Comparison of ENCODE assay signal across 20 mouse cellular contexts in the genomic region with DNA sequence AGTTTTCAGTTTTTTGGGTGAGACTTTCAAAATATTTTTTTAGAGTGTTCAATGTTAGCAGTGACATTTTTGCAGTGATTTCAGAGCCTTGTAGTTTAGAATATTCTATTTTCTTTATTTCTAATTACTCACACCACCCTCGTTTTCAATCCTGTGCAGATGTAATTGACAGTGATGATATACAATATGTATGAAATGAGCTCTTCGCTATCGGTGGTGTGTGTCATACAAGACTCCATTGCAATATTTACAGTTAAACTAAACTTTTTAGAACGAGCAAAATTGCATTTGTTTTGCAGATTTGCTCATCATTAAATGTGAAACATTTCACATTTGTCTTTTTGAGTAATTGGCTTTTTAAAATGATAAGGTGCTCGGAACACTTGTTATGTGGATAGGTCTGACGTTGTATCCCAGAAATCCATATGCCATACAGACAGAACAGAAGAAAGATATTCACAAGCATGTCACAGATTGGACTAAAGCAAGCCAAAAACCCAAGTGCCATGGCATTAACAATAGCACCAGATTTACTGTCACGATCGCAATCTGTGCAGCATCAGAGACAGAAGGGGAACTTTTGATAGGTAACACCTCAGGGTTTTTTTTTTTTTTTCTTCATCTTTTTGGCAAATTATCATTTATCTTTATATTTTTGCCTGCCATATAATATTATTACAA.
DNase-seq lines count a peak whose midpoint lies in the region; ATAC-seq and TF ChIP-seq lines count a peak whose summit lies in the region.
"Had no signal": no experiment of that assay in that cellular context is flagged by ENCODE, and none has a peak within 500 bp of the region (broad histone marks: within the 10 kb centered on the region; RNA-seq: fewer than 3 reads in every experiment).

No protein-coding gene starts in this region.

- intact Hi-C loops in gastrocnemius, adult 2 months (cut with DNase I): no loop called here

- DNase-seq in forebrain, embryonic 11.5 days (ENCODE audit: low spot score): no peak
- peak; percentile 79 for DNase-seq in brain, adult 2 months (ENCODE audit: low read depth, low spot score)
- DNase-seq in forebrain, postnatal 0 days: peak; percentile 86
- DNase-seq in layer of hippocampus, postnatal 10 days (ENCODE audit: low spot score in 2 of 2): peak; percentile 14 to 32
- no peak for DNase-seq in embryo, embryonic 11 days
- DNase-seq in gastrocnemius, adult 2 months: no peak
- DNase-seq: cerebellum, adult 11 months; gastrocnemius, postnatal 36 days; kidney, adult 11 months; liver; right cerebral cortex, postnatal 14 days; spleen, adult 18-20 months; thymus, postnatal 36 days had no signal

- no peak overlapping the region for H3K4me3 ChIP-seq in forebrain, embryonic 15.5 days
- no peak overlapping the region for H3K4me3 ChIP-seq in forebrain, embryonic 11.5 days (ENCODE audit: low read depth, low read length)
- no peak overlapping the region for H3K4me3 ChIP-seq in forebrain, postnatal 0 days (ENCODE audit: low read depth, low read length)
- H3K4me3 ChIP-seq in gastrocnemius, adult 2 months: no peak overlapping the region
- H3K4me3 ChIP-seq: embryonic facial prominence, embryonic 10.5 days; heart, embryonic 10.5 days; hindbrain, embryonic 10.5 days; midbrain, embryonic 12.5 days had no signal

- H3K4me1 ChIP-seq in forebrain, embryonic 15.5 days: no peaks in the 10 kb centered on the region
- no peaks in the 10 kb centered on the region for H3K4me1 ChIP-seq in forebrain, embryonic 11.5 days (replicated peaks; ENCODE audit: control insufficient read depth, insufficient read depth, low read length)
- no peaks in the 10 kb centered on the region for H3K4me1 ChIP-seq in forebrain, postnatal 0 days (ENCODE audit: insufficient read depth)
- H3K4me1 ChIP-seq: embryonic facial prominence, embryonic 10.5 days; heart, embryonic 10.5 days; hindbrain, embryonic 10.5 days; midbrain, embryonic 12.5 days had no signal

- peak; percentile 96 for ATAC-seq in forebrain, embryonic 15.5 days (replicated peaks)
- no peak for ATAC-seq in forebrain, embryonic 11.5 days (replicated peaks; ENCODE audit: low FRiP score)
- ATAC-seq in forebrain, postnatal 0 days: peak; percentile 93
- ATAC-seq: hindbrain, postnatal 0 days; lung, postnatal 0 days had no signal

- peak overlapping the region; percentile 75 for H3K27ac ChIP-seq in forebrain, embryonic 15.5 days (replicated peaks)
- no peak overlapping the region for H3K27ac ChIP-seq in forebrain, embryonic 11.5 days (ENCODE audit: low read depth, low read length)
- H3K27ac ChIP-seq in forebrain, postnatal 0 days (ENCODE audit: low read depth, low read length): peak overlapping the region; percentile 46; the same call in 1 of the 2 replicates
- H3K27ac ChIP-seq in gastrocnemius, adult 2 months: no peak overlapping the region
- H3K27ac ChIP-seq: embryonic facial prominence, embryonic 10.5 days; heart, embryonic 10.5 days; hindbrain, embryonic 10.5 days; hindbrain, postnatal 0 days; midbrain, embryonic 12.5 days had no signal

- H3K27me3 ChIP-seq in forebrain, embryonic 15.5 days: no peaks in the 10 kb centered on the region
- H3K27me3 ChIP-seq in forebrain, embryonic 11.5 days (ENCODE audit: control insufficient read depth, insufficient read depth, low read length): no peaks in the 10 kb centered on the region
- no peaks in the 10 kb centered on the region for H3K27me3 ChIP-seq in forebrain, postnatal 0 days (ENCODE audit: insufficient read depth, low read length)
- H3K27me3 ChIP-seq: midbrain, embryonic 12.5 days had no signal

- no peaks in the 10 kb centered on the region for H3K36me3 ChIP-seq in forebrain, embryonic 15.5 days
- H3K36me3 ChIP-seq in forebrain, embryonic 11.5 days (ENCODE audit: control insufficient read depth, insufficient read depth, low read length): no peaks in the 10 kb centered on the region
- no peaks in the 10 kb centered on the region for H3K36me3 ChIP-seq in forebrain, postnatal 0 days (ENCODE audit: insufficient read depth)
- H3K36me3 ChIP-seq: embryonic facial prominence, embryonic 10.5 days; heart, embryonic 10.5 days; hindbrain, embryonic 10.5 days; midbrain, embryonic 12.5 days had no signal

- H3K9ac ChIP-seq in forebrain, embryonic 15.5 days (replicated peaks): no peak overlapping the region
- H3K9ac ChIP-seq in forebrain, embryonic 11.5 days (ENCODE audit: low read length): no peak overlapping the region
- no peak overlapping the region for H3K9ac ChIP-seq in forebrain, postnatal 0 days
- H3K9ac ChIP-seq: midbrain, embryonic 12.5 days had no signal

- no peaks in the 10 kb centered on the region for H3K9me3 ChIP-seq in forebrain, embryonic 15.5 days
- no peaks in the 10 kb centered on the region for H3K9me3 ChIP-seq in forebrain, embryonic 11.5 days (ENCODE audit: control insufficient read depth, low read length)
- H3K9me3 ChIP-seq in forebrain, postnatal 0 days (ENCODE audit: low read length): no peaks in the 10 kb centered on the region
- H3K9me3 ChIP-seq: embryonic facial prominence, embryonic 10.5 days; heart, embryonic 10.5 days; hindbrain, embryonic 10.5 days; midbrain, embryonic 12.5 days had no signal

- 60% methylated on average over 8 of the region's 8 CpGs for WGBS in forebrain, embryonic 15.5 days
- WGBS in forebrain, embryonic 11.5 days: 88% methylated on average over 8 of the region's 8 CpGs
- WGBS in forebrain, postnatal 0 days: 48% methylated on average over 8 of the region's 8 CpGs

- TF ChIP-seq CTCF in forebrain, postnatal 0 days (IDR thresholded peaks at IDR 0.05; ENCODE audit: low read depth): no peak
- no peak for TF ChIP-seq CTCF in gastrocnemius, adult 2 months (IDR thresholded peaks at IDR 0.05)

- no peak overlapping the region for H3K4me2 ChIP-seq in forebrain, embryonic 15.5 days (replicated peaks)
- H3K4me2 ChIP-seq in forebrain, embryonic 11.5 days (ENCODE audit: low read depth, low read length, severe bottlenecking): no peak overlapping the region
- H3K4me2 ChIP-seq in forebrain, postnatal 0 days (ENCODE audit: low read depth): no peak overlapping the region
- H3K4me2 ChIP-seq: midbrain, embryonic 12.5 days had no signal

Comparison
In these comparisons a context has a peak if more than half of its experiments do, and no peak if none do; other contexts are left out.
1. H3K27ac ChIP-seq: peak in forebrain, embryonic 15.5 days (single experiment) and forebrain, postnatal 0 days (single experiment); none in forebrain, embryonic 11.5 days (single experiment) and gastrocnemius, adult 2 months (single experiment).
2. DNase-seq: peak in brain, adult 2 months (single experiment), forebrain, postnatal 0 days (single experiment) and layer of hippocampus, postnatal 10 days (2 of 2); none in forebrain, embryonic 11.5 days (single experiment), embryo, embryonic 11 days (single experiment) and gastrocnemius, adult 2 months (single experiment).